Mouse (Mus musculus) limb, embryonic 10.5 days (tissue): ENCODE results near the gene Adam12. TPM values are rescaled to one million over a fixed set of nuclear protein-coding genes. Genes with fewer than 3 reads are reported as not detected.

Experiments used
- DNase-seq: peaks from one replicate; pipeline ENCODE4 v3.0.0-alpha.2; 2017; ENCODE audit warnings: low spot score
- H3K27ac ChIP-seq: fragments of 300-500 bp; sonication (generic); 2 replicates; pipeline ENCODE4 v1.5.1; 2016; ENCODE audit warnings: mild to moderate bottlenecking
- H3K27me3 ChIP-seq: fragments of 300-500 bp; sonication (generic); 2 replicates; pipeline ENCODE4 v1.6.1; 2016; ENCODE audit warnings: low read depth, mild to moderate bottlenecking; ENCODE audit not compliant: poor library complexity, severe bottlenecking
- H3K36me3 ChIP-seq: fragments of 300-500 bp; sonication (generic); 2 replicates; pipeline ENCODE4 v1.6.1; 2016; ENCODE audit warnings: mild to moderate bottlenecking, moderate library complexity
- H3K4me1 ChIP-seq: fragments of 300-500 bp; sonication (generic); 2 replicates; pipeline ENCODE4 v1.6.1; 2016
- H3K4me3 ChIP-seq: fragments of 300-500 bp; sonication (generic); 2 replicates; pipeline ENCODE4 v1.5.1; 2016; ENCODE audit warnings: mild to moderate bottlenecking, moderate library complexity
- H3K9me3 ChIP-seq: fragments of 300-500 bp; sonication (generic); replicated peaks from 2 replicates; pipeline ENCODE4 v1.6.1; 2016; ENCODE audit warnings: mild to moderate bottlenecking
- WGBS: fragments of 180-500 bp; shearing (Covaris S2); methylation state at CpG from one replicate; pipeline ENCODE4 v1.1.7; 2016; 5-methylcytosine and 5-hydroxymethylcytosine counted together
- polyA plus RNA-seq: library from polyadenylated mRNA; unstranded; fragments of >200 nt; fragmentation: Nextera tagmentation; extraction: Ambion mirVana; gene quantifications from 2 replicates; pipeline ENCODE4 v1.2.1, GENCODE M21; 2016

Adam12 gene
- polyA plus RNA-seq, 1 experiment from 2014 or later = 3.4 TPM

DNA sequence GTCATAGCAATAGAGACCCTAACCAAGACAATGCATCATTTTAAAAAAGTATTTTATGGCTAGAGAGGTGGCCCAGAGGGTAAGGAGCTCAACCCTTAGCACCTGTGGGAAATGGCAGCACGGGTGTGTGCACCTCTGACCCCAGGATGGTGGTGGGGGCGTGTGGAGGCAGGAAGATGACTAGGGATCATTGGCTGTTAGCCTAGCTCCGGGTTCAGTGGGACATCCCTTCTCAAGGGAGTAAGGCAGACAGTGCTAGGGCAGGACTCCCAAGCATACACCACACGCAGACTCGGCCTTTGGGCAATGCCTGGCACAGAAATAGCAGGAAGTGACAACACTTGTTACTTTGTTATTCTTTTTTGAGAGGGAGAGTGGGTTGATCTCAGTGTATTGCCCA, 359.2 kb downstream of the Adam12 start:
- H3K27me3 ChIP-seq = no peaks in the 10 kb centered on the region
- no peak overlapping the region for H3K27ac ChIP-seq
- 84% methylated on average over 5 of the region's 5 CpGs for WGBS
- no peaks in the 10 kb centered on the region for H3K9me3 ChIP-seq
- H3K4me1 ChIP-seq = peaks cover 5% of the 10 kb centered on the region; the same call in 1 of the 2 replicates
- no peak for DNase-seq
- H3K36me3 ChIP-seq = no peaks in the 10 kb centered on the region
- H3K4me3 ChIP-seq = no peak overlapping the region

DNA sequence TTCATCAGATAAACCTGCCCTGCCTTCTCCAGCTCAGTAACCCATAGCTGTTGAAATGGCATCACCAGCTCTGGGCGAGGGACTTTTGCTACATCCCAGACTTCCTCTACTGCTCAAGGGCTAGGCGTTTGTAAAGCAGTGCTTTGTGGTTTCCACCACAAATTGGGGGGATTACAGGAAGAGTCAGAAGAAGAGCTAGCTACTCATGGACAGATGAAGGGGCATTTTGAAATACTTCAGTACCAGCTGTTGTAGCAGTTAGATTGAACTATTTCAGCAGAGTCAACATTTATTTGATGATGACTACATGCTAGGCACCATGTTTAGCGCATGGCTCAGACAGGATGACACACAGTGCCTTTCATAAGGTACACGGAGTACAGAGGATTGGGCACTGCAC, 361.7 kb downstream of the Adam12 start:
- Histone ChIP-seq H3K4me3 (no peak overlapping the region), H3K27ac (no peak overlapping the region), H3K36me3 (no peaks in the 10 kb centered on the region), H3K4me1 (no peaks in the 10 kb centered on the region), H3K27me3 (no peaks in the 10 kb centered on the region), H3K9me3 (no peaks in the 10 kb centered on the region)
- WGBS = 88% methylated on average over 4 of the region's 4 CpGs
- no peak for DNase-seq

DNA sequence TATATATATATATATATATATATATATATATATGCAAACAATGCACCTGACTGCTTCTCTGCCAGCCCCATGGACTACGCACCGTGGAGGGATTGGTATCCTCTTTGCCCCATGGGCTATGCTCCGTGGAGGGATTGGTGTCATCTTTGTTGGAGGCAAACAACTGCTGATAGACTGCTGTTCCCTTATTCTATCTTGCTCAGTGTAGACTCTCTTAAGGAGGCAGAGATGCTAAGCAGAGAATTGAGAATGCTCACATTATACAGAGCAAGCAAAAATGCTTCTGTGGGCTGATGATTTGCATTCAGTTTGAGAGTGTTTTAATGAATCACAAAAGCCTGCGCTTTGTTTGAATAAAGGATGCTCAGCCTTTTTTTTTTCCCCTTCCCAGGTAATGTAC, 368.3 kb downstream of the Adam12 start:
- Histone ChIP-seq H3K4me1 (no peaks in the 10 kb centered on the region), H3K4me3 (no peak overlapping the region), H3K27me3 (no peaks in the 10 kb centered on the region), H3K36me3 (no peaks in the 10 kb centered on the region), H3K27ac (no peak overlapping the region), H3K9me3 (no peaks in the 10 kb centered on the region)
- 97% methylated on average over 4 of the region's 4 CpGs for WGBS
- DNase-seq = no peak

DNA sequence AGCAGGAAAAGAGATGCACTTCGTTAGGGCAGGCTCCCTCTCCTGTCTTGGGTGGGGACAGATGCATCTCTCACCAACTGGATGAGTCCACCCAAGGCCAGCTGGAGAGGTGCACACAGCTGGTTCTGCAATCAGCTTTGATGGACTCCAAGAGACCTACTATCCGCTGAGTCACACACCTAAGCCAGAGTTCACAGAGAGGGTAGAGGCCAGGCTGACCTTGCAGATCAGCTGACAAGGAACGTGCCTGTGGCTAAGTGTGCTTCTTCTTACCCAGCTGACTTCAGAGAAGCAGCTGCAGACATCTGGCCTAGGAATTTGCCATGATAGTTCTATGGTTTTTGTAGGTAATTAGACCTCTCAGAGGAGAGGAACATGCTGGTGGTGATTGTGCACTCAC, 368.8 kb downstream of the Adam12 start:
- Histone ChIP-seq H3K27me3 (no peaks in the 10 kb centered on the region), H3K9me3 (no peaks in the 10 kb centered on the region), H3K4me3 (no peak overlapping the region), H3K4me1 (no peaks in the 10 kb centered on the region), H3K27ac (no peak overlapping the region), H3K36me3 (no peaks in the 10 kb centered on the region)
- 76% methylated on average over 3 of the region's 3 CpGs for WGBS
- DNase-seq = no peak

DNA sequence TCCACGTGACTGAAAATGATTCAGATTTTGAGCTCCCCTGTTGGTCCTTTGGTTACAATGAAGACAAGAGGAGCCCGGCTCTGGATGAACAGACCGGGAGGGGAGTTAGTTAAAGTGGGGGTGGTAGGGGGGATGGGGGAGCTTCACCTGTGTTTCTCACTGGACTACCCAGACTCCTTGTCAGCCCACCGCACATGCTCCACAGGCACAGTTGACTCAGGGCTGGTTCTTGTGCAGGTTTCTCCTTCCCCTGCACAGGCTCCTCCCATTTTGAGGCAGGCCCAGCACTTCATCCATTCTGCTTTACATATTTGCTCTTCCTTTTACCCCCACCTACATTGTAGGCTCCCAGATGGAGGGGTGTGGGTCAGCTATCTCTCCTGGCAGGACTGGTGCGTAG, 369.2 kb downstream of the Adam12 start:
- H3K4me1 ChIP-seq = no peaks in the 10 kb centered on the region
- H3K9me3 ChIP-seq = no peaks in the 10 kb centered on the region
- no peak overlapping the region for H3K4me3 ChIP-seq
- no peak for DNase-seq
- no peaks in the 10 kb centered on the region for H3K36me3 ChIP-seq
- 94% methylated on average over 5 of the region's 5 CpGs for WGBS
- H3K27me3 ChIP-seq = no peaks in the 10 kb centered on the region
- no peak overlapping the region for H3K27ac ChIP-seq

DNA sequence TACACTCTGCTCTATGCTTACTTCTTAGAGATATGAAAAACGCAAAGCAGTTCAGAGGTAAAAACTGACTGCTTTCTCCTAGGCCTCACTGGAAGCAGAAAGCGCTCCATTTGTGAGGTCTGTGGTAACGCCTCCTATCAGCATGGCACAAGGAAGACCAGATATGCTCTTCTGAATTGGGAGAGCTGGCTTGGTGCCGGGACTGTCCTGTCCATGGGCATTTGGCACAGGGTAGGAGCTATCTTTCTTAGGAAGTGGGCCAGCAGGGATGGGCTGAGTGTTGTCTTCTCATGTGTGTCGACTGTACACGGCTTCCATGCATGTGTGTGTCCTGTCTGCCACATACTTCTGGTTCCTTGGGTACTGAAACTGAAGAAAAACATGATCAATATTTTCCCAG, 369.7 kb downstream of the Adam12 start:
- DNase-seq = no peak
- no peak overlapping the region for H3K4me3 ChIP-seq
- no peaks in the 10 kb centered on the region for H3K4me1 ChIP-seq
- H3K27ac ChIP-seq = no peak overlapping the region
- WGBS = 92% methylated on average over 6 of the region's 6 CpGs
- no peaks in the 10 kb centered on the region for H3K36me3 ChIP-seq
- no peaks in the 10 kb centered on the region for H3K27me3 ChIP-seq
- H3K9me3 ChIP-seq = no peaks in the 10 kb centered on the region

DNA sequence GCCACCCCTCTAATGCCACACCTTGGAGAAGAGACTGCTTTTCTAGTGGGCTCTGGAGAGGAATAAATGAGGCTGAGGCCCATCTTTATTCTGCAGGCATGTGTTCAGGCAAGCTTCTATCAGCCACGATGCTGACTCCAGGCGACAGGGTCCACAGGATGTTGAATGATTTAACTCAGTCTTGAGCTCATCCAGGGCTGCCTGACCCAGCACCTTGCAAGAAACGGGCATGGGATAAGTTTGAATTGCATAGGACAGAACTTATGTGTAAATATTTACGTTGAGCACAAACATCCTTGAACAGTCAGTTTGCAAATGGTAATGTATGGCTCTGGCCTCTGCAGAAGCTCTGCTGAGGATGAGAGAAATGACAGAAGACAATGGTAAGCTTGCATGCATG, 372.4 kb downstream of the Adam12 start:
- DNase-seq = no peak
- Histone ChIP-seq H3K4me1 (no peaks in the 10 kb centered on the region), H3K4me3 (no peak overlapping the region), H3K27me3 (no peaks in the 10 kb centered on the region), H3K36me3 (no peaks in the 10 kb centered on the region), H3K27ac (no peak overlapping the region), H3K9me3 (no peaks in the 10 kb centered on the region)
- whole genome bisulfite sequencing = 78% methylated on average over 4 of the region's 4 CpGs

DNA sequence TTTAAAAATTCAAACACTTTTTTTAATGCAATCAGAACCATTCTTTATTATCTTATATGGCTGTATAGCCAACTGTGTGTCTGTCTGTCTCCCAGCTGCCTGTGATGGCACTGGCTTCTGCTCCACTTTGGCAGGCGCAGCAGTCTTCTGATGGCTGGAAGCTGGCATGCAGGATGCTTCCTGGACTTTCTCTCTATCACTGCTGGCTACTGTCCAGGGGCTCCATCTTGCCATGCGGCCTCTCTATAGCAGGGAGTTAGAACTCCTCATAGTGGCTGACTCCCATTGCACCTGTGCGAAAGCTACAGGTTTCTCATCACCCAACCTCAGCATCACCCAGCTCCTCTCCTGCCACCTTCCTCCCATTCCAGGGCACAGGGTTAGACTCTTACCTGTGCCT, 373.4 kb downstream of the Adam12 start:
- 91% methylated on average over 3 of the region's 3 CpGs for WGBS
- no peak for DNase-seq
- no peaks in the 10 kb centered on the region for H3K9me3 ChIP-seq
- no peak overlapping the region for H3K4me3 ChIP-seq
- no peak overlapping the region for H3K27ac ChIP-seq
- no peaks in the 10 kb centered on the region for H3K27me3 ChIP-seq
- H3K4me1 ChIP-seq = no peaks in the 10 kb centered on the region
- H3K36me3 ChIP-seq = no peaks in the 10 kb centered on the region

DNA sequence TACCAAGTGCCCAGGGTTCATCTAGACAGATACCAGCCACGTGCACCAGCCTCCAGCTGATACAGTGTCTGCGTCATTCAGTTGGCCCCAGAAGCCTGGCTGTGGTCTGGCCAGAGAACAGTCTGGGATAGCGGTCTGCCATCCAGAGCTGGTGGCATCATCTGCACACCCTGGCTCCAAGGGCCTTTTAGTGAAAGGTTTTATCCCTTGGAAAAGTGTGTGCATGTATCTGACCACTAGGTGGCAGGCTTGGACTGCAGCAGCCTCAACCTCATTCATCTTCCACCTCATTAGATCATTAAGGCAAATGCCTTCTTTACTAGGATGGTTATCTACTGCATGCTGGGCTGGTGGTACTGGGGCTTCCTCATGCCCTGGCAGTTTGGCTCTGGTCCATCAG, 375.7 kb downstream of the Adam12 start:
- DNase-seq = peak; percentile 79
- no peak overlapping the region for H3K27ac ChIP-seq
- no peaks in the 10 kb centered on the region for H3K36me3 ChIP-seq
- H3K4me1 ChIP-seq = no peaks in the 10 kb centered on the region
- WGBS = 16% methylated on average over 3 of the region's 3 CpGs
- no peaks in the 10 kb centered on the region for H3K27me3 ChIP-seq
- H3K9me3 ChIP-seq = no peaks in the 10 kb centered on the region
- H3K4me3 ChIP-seq = no peak overlapping the region

DNA sequence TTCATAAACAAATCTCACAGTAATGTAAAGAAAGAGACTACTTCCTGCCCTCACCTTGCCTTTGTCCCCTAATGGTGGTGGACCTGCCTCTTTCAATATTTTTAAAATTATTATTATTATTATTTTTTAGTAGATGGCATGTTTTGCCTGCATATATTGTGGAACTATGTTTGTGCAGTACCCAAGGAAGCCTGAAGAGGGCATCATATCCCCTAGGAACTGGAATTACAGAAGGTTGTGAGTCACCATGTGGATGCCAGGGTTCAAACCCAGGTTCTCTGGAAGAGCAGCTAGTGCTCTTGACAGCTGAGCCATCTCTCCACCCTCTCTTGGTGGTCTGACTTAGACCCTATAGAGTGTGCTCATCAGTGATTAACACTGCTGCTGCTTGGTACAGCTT, 381.2 kb downstream of the Adam12 start:
- DNase-seq = no peak
- H3K9me3 ChIP-seq = no peaks in the 10 kb centered on the region
- H3K4me3 ChIP-seq = no peak overlapping the region
- no peak overlapping the region for H3K27ac ChIP-seq
- peaks cover 5% of the 10 kb centered on the region; the same call in 1 of the 2 replicates for H3K4me1 ChIP-seq
- H3K36me3 ChIP-seq = no peaks in the 10 kb centered on the region
- no peaks in the 10 kb centered on the region for H3K27me3 ChIP-seq

DNA sequence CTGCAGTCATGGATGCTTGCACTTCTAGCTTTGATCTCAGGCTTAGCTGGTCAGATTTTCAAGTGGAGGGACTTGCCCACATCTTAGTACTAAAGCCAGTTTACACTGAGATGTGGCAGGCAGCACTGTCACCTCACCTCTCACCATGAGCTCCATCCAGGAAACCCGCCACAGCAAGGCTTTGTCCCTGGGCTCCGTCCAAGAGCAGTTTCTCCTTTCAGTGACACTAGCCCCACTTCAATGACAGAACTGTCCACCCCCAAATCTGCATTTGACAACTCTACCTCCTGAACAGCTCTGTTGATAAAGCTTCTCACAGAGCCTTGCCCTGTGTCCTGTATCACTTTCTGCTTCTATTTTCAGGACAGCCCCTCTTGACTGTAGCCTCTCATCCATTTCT, 383.8 kb downstream of the Adam12 start:
- H3K4me3 ChIP-seq = no peak overlapping the region
- 77% methylated on average over 2 of the region's 2 CpGs for WGBS
- H3K27ac ChIP-seq = no peak overlapping the region

DNA sequence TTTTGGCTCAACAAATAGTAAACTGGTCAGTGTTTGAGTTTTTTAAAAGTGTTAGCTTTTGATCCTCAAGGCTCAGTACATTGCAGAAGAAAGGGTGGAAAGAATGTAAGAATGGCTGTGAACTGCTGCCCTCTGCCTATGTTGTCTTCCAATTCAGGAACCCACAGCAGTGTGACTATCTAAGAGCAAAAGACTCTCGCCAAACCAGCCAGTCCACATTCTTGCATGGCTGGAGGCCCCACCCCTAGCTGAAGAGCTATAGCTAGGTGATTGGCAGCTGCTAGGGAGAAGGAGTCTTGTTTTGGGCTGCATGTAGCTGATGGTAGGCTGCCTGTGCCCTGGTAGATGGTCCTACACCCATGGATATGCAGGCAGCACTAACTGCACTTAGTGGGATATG, 384.8 kb downstream of the Adam12 start:
- no peak overlapping the region for H3K4me3 ChIP-seq
- H3K27me3 ChIP-seq = no peaks in the 10 kb centered on the region
- H3K36me3 ChIP-seq = no peaks in the 10 kb centered on the region
- no peak for DNase-seq
- 44% methylated on average over 1 of the region's 1 CpGs for WGBS
- no peak overlapping the region for H3K27ac ChIP-seq
- H3K9me3 ChIP-seq = no peaks in the 10 kb centered on the region
- peaks cover 5% of the 10 kb centered on the region; the same call in 1 of the 2 replicates for H3K4me1 ChIP-seq

More for the DNA sequence above, 383.8 kb downstream of the Adam12 start:
- peaks cover 5% of the 10 kb centered on the region; the same call in 1 of the 2 replicates for H3K4me1 ChIP-seq
- no peak for DNase-seq
- no peaks in the 10 kb centered on the region for H3K9me3 ChIP-seq
- H3K27me3 ChIP-seq = no peaks in the 10 kb centered on the region
- no peaks in the 10 kb centered on the region for H3K36me3 ChIP-seq

DNA sequence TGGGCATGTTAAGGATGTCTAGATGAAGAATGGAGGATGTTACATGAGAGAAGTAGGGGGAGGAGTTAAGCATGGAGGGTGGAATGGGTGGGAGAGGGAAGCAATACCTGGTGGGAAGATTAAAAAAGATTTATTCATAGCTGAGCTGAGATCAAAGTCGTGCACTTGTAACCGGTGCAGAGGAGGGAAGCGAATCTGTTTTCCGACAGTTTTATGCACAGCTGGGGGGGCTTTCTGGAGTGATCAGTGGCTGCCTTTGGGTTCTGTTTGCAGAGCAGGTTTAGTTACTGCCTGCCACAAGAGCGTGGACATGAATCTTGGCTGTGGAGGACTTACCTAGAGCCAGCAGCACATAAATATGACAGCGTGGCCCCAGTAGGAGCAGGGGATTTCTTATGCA, 389.9 kb downstream of the Adam12 start:
- no peaks in the 10 kb centered on the region for H3K9me3 ChIP-seq
- H3K36me3 ChIP-seq = no peaks in the 10 kb centered on the region
- H3K4me1 ChIP-seq = peaks cover 5% of the 10 kb centered on the region; the same call in 1 of the 2 replicates
- no peak overlapping the region for H3K27ac ChIP-seq
- no peaks in the 10 kb centered on the region for H3K27me3 ChIP-seq
- H3K4me3 ChIP-seq = no peak overlapping the region
- 59% methylated on average over 6 of the region's 6 CpGs for WGBS
- DNase-seq = no peak

DNA sequence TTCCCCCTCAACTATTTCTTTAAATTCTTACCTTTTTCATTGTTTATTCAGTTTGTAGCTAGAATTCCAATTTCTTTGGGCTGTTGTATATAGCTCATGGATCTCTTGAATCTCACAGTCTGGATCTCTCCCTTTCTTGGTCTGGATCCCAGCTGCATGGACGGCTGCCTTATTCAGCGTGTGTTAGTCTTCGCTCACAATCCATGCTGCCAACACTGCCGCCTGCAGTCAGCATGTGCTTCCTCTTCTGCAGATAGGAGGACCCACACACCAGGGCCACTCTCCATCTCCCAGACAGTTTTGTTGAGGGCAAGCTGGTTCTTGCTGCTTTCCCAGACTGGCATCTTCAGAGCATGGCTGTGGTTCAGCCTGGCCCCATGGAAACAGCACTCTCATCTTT, 392.4 kb downstream of the Adam12 start:
- no peak overlapping the region for H3K4me3 ChIP-seq
- H3K27ac ChIP-seq = no peak overlapping the region
- H3K36me3 ChIP-seq = no peaks in the 10 kb centered on the region
- H3K9me3 ChIP-seq = no peaks in the 10 kb centered on the region
- no peaks in the 10 kb centered on the region for H3K27me3 ChIP-seq
- H3K4me1 ChIP-seq = no peaks in the 10 kb centered on the region
- no peak for DNase-seq
- WGBS = 84% methylated on average over 4 of the region's 4 CpGs
